Mouse (Mus musculus) kidney, postnatal 14 days (tissue): ENCODE data around the gene Npat.

Source experiments
- DNase-seq: peaks from one replicate; pipeline ENCODE4 v3.0.0; 2022; ENCODE audit warnings: mixed read lengths

The Npat gene

DNA sequence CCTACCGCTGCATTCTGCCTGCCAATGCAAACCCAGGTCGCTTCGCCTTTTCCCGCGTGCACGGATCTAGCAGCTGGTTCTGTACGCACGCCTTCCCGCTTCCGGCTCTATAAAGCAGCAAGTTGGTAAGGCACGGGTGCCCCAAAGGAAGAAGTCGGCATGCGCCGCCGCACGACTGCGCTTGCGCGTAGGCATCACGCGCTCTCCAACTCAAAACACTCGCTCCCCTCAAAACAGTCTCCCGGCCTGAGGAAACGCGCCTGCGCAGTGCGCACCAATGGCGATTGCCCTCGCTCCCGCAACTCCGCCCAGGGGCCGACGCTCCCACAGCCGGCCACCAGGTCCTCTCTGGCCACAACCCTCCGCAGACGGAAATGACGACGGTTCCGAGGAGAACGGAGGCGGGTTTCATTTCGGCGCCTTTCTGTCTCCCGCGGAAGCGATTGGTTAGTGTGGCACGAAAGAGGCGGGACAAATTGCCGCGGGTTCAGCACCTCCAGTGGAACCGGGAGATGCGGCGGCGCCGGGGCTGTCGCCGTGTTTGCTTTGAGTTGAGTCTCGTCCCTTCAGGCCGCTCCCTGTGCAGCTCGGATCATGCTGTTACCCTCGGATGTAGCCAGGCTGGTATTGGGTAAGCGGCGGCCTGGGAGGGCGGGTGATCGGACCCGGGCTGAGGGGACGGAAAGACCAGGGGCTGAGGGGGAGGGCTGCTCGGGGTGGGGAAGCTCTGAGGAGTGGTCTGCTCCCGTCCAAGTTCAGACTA lies at the start of gene Npat, which contains the start of gene Atm:
TSS of gene Npat (plus strand) at position 490 of the 763 bp plus-strand sequence.
TSS of gene Atm (minus strand) at position 183 of the 763 bp plus-strand sequence.
- peak; percentile 100 for DNase-seq

DNA sequence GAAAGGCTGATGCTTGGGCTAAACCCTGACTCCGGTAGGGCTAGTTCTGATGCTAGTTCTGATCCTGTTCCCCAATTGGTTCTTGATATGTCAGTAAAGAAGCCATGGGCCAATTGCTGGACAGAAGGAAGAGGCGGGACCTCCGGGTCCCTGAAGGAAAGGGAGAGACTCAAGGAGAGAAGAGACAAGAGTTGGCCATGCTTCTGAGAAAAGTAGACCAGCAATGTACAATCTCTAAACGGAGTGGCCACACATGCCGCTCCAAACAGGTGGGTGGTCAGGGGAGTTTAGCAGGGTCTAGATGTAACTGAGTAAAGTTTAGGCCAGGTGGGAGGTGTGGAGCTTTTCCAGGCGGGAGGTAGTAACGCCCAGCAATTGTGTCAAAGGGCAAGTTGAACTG lies 28.8 kb upstream of the Npat start:
- no peak for DNase-seq

DNA sequence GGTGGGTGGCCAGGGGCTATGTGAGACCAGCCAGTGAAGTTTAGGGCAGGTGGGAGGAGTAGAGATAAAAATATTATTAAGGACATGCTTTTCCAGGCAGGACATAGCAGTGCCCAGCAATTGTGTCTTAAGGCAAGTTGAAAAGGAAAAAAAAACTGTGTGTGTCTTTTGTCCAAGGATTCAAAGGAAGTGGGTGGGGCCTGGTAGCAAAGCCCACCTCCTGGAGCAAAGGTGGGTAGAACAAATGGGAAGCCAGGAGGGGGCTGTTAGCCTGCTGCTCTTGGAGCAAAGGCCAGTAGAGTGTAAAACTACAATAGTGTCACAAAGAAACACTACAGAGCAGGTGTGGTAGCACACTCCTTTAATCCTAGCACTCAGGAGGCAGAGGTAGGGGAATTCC lies 22.8 kb upstream of the Npat start:
- no peak for DNase-seq

DNA sequence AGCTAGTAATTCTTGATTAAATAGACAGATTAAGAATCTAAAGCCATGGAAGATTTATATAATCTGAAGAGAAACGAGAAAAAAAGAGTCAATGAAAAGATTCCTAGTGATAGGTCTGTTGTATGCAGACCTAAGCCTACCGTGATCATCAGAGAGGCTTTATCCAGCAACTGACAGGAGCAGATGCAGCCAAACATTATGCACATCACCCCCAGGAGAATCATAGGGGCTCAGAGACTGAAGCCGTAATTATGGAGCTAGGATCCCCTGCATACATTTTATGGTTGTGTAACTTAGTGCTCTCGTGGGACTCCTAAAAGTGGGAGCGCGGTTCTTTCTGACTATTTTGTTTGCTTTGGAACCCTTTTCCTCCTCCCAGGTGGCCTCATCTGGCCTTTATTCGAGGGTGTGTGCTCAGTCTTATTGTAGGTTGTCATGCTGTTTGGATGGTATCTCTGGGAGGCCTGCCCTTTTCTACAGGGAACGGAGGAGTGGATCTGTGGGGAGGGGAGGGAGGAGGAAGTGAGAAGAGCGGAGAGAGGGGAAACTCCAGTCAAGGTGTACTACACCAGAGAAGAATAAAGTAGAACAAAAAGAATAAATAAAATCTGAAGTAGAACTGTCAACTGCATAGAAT lies 19.4 kb upstream of the Npat start:
- DNase-seq: no peak

DNA sequence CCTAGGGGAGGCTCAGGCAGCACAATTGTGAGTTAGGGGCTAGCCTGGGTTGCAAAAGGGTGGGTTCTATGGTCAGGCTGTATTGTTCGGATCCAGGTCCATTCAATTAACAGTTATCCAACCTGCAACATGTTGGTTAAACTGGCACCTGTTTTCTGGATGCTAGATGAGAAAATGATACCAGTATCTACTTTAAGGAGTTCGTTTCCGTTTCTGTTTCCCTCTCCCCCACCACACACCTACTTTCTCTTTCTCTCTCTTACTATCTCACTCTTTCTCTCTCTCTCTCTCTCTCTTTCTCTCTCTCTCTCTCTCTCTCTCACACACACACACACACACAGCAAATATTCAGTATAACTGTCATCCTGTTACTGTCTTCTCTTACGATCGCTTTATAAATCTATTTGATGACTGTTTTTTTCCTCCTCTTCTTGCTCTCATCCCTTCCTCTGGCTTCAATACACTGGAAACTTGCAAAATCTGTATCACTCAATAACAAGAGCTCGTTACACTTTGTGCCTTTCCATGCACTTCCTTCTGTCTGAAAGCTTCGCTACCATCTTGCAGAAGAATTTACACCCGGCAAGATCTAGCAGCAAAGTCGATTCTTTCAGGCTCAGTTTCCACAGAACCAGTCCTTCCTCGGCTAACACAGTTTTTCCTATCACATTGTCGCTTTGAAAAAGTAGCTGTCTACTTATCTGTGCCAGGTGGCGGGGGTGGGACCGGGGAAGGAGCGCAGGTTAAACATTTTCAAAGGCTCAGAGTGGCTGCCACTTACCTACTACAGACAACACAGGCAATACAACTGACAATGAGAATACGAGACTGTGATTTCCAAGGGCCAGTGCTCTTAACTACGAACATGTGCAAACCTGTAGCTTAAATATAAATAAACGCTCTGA lies 1.2 kb upstream of the Npat start:
- peak; percentile 24 for DNase-seq

DNA sequence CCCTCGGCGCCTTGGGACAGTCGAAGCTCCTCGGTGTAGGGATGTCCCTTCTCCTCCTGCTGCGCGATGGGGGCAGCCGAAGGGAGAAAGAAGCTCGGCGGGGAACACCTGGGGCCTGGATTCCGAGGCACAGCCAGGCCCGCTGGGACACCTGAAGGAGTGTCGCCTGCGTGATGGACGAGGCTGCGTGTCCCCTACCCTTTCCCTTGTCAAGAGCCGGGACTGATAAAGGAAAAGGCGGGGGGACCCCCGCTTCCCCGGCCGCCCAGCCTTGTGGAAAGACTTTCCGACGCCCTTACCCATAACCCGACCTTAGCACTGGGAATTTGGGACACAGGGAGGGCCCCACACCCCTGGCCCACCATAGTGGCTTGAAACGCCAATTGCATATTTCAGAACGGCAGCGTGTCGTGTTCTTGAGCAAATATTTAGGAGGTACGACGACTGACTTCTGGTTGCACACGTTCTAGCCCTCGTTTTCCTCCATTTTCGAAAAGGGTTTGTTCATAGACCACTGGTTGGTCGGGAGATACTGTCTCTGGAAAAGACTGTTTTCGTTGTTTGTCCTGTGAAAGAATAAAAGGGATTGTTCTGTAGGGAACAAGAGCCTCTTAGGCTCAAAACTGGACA lies 604 bp downstream of the Npat start:
- DNase-seq: no peak

DNA sequence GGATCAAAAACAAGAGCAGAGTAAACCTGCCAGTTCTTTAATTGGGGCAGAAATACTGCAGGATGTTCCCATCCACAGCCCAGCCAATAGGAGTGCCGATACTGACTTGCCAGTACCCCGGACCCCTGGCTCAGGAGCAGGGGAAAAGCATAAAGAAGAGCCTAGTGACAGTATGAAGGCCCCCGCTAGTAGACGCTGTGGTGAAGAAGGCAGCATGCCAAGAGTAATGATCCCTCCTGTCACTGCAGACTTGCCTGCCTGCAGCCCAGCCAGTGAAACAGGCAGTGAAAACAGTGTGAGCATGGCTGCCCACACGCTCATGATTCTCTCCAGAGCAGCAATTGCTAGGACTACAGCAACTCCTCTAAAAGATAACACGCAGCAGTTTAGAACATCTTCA lies 33.8 kb downstream of the Npat start:
- no peak for DNase-seq

DNA sequence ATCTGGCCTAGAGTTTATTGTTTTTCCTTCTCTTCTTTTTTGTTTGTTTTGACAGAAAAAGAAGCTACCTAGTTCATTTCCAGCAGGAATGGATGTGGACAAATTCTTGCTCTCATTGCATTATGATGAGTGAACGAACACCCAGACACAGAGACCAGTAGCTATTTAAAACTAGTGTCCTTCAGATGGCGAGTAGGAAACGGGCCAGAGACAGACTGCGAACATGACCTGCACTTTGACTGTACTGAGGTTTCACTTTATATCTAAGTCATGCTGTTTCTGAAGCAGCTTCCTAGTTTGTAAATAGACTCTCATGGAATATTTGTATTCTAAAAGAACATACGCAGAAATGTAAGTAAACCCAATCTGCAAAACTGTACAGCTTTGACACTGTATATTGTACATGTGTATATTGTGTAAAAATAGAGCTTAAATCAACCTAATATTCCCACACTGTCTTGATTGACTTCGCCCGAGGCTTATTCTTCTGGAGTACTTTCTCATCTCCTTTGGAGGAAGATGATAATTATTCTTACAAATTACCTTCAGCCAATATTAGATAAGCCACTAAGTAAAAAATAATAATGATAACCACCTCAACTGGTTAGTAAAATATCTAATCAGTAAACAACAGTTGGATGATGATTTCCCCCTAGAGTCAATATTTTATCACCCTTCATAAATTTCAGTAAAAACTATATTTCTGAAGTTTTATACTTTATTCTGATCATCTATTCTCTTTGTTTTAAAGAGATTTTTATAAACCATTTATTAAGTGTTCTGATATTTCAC lies 35.9 kb downstream of the Npat start:
- no peak for DNase-seq

DNA sequence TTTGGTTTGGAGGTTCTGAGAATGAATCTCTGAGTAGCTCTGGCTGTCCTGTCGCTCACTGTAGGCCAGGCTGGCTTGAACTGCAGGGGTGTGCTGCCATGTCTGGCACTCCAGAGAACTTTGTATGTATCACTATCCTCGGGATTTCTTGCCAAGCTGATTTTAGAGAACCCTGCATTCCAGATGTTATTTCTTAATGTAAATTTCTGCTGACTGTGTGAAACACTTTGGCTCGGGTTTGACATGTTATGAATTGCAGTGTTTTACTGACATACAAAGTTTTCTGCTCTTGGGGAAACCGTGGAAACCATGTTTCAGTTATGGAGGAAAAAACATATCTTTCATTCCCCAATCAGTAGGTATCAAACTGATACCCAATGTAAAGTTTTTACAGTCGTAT lies 38.9 kb downstream of the Npat start:
- no peak for DNase-seq

DNA sequence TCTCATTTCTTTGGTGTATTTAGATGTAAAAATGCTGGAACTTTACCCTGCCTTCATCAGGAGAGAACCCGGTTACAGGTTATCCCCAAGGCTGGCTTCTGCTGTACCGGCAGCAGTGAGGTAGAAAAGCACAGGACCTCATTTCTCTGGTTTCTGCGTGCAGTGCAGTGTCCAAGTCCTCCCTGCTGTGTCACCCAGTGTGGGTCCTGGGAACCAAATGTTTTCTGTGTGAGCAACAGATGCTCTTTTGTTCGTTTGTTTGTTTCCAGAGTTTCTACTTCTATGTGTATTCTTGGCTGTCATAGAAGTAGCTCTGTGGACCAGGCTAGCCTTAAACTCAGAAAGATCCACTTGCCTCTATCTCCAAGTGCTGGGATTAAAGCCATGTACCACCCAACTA lies 45.0 kb downstream of the Npat start:
- DNase-seq: no peak

DNA sequence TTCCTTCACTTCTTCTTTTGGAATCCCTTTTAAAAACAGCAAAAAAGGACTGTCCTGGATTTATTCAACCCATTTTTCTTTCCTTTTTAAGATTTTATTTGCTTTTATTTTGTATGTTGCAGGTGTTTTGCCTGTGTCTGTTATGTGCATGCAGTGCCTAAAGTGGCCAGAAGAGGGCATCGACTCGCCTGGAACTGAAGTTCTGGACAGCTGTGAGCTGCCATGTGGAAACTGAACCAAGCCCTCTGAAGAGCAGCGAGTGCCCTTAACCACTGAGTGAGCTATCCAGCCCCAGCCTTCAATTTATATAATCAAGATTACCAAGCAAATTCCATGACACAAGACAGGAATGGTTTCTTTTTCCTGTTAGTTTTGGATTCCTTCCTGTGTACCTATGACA lies 57.9 kb downstream of the Npat start:
- peak; percentile 78 for DNase-seq

DNA sequence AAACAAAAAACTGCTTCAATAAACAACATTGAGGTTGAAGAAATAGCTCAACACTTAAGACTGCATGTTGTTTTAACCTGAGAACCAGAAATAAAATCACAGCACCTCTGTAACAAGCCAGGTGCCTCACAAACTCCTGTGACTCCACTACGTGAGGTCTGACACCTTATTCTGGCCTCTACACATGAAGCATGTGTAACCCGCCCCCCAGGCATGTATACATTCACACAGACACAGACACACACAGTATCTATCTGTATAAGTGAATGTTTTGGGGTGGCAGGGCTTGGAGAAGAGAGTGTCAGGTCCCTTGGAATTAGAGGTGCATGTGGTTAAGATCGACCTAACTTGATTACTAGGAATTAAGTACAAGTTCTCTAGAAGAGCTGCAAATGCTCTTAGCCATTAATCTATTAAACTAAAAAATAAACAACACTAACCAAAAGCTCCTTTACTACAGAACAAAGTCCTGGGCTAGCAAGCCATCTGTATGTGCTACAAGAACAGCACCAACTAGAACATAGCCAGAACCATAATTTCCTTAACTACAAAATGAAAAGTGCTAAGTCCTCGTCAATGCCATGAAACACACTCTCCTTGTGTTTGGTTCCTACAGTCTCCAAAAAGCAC lies 60.2 kb downstream of the Npat start:
- no peak for DNase-seq

DNA sequence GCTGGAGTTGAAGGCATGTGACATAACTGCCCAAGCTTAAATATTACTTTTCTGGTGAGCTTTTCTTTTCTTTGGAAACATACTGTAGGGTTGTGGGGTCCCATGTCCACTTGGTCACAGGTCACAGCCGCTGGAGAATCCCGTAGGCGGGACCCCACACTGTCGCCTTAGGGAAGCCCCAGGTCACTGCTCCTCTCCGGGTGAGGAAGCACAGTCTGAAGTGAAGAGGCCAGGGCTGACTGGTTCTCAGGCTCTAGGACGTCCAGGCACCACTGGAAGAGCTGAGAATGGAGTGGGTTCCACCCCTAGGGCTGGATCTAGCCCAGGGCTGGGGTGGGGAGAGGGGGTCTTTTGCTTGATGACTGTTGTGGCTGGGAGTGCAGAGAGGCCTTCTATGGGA lies 61.8 kb downstream of the Npat start:
- peak; percentile 35 for DNase-seq

DNA sequence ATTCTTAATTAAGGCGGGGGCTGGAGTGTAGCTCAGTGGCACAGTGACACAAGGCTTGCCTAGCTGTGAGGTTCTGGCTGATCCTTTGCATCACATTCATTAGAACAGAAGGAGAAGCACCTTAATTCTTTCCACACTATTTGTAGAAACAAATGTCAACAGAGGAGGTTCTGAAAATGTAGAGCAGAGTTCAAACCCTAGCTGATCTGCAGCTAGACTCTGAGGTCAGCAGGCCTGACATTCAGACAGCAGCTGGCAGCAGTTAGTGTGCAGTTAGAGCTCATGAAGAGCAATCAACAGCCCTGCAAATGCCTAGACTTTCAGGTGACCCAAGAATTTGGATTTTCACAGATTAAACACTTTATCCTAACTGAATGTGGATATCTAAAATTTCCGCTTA lies 64.7 kb downstream of the Npat start:
- DNase-seq: no peak

DNA sequence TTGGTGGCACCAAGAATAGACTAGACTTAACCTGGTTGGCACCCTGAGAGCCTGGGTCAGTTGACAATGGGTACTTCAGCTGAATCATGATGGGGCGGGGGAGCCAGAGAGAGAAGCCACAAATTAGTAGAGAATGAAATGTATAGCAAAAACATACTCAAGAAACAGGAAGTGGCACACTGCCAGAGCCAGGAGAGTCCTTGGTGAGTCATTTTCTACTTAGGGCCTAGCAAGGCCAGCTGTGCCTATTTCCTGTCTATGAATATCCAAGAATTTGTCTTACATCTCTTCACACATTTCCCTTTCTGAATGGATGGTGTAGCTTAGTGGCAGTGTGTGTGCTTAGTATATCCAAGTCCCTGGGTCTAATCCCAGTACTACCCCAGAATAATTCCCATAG lies 66.5 kb downstream of the Npat start:
- peak; percentile 14 for DNase-seq

DNA sequence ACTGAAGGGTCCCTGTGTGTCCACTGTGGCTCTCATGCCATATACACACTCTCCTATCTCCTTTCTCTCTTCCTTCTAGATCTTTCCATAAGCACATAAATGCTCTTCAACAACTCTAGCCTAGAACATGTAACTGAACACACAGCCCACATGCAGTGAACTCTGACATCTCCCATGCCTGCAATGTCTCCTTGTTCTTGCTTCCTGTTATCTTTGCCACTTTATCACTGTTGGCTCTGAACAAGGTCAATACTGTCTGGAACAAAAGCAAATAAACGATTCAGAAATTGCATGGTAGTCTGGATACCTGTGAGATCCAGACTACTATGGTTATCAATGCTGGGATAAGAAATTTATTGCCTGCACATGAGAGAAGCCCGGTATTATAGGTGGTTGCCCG lies 67.0 kb downstream of the Npat start:
- DNase-seq: no peak

DNA sequence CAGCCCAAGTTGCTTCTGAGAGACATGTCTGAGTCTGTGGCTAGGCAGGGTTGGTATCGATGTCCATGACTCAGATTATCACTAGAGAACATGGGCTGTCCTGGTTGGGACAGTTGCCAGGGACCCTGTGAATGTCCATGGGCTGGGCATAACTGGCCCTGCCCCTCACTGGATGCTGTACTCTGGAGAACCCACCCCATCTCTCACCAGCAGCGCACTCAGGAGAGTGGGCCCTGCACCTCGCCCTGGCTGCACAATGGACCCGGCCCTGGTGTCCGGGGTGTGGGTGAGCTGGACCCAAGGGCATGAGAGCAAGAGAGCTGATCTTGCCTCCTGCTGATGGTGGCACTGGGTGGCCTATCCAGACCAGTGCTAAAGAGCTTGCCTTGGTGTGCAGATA lies 68.1 kb downstream of the Npat start:
- no peak for DNase-seq

DNA sequence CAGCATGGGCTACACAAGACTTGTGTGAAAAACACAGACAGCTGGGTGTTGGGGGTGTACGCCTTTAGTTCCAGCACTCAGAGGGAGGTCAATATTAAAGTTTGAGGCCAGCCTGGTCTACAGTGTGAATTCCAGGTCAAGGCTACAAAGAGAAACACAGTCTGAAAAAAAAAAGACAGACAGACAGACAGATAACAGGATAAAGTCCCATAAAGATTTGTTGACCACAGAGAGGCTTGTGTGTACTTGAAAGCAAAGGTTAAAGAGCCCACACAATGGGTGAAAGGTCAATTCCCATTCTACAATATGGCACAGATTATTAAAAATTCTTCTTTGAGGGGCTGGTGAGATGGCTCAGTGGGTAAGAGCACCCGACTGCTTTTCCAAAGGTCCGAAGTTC lies 70.3 kb downstream of the Npat start:
- DNase-seq: no peak

DNA sequence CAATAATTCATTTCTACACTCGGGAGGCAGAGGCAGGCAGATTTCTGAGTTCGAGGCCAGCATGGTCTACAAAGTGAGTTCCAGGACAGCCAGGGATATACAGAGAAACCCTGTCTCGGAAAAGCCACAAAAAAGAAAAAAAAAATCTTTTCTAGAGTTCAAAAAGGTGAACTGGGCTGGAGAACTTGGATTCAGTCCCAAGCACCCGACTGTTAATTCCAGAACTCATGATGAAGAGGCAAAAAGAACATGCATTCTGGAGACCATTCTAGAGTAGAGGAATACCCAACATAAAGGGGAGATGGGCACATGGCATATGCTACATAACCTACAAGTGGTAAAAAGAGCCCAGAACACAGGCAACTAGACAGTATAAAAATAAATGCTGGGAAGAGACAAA lies 71.0 kb downstream of the Npat start:
- DNase-seq: no peak

DNA sequence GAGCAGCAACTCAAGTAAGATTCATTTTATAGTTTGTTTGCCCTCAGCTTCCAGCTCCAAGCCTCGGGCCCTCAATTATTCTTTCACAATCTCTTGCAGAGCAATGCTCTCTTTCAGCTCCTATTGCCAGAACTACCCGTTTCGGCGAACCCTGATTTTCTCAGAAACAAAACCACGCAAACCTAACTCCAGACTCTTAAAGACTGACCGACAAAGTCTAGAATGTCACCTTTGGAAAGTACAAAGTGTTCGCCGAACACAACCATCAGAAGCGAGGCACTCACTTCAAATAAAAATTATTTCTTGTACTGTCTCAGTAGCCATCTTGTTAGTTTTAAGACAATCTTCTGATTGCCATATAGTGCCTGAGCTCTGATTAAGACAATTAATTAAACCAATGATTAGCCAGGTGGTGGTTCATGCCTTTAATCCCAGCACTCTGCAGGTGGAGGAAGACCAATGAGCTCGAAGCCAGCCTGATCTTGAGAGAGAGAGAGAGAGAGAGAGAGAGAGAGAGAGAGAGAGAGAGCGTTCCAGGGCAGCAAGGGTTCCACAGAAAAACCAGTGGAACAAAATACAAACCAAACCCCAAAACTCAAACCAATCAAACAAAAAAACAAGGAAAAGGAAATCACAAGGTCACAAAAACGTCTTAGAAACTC lies 72.6 kb downstream of the Npat start:
- no peak for DNase-seq
